Mouse (Mus musculus) forebrain, embryonic 13.5 days (tissue): ENCODE measurements around the gene Wrnip1. TPM values are rescaled to one million over a fixed set of nuclear protein-coding genes. Genes with fewer than 3 reads are reported as not detected.

ENCODE experiments used
- ATAC-seq: fragments of 200-750 bp; cut with Nextera tagmentation; 2 replicates; pipeline ENCODE4 v1.8.0; 2017
- H3K27ac ChIP-seq: fragments of 300-500 bp; sonication (generic); 2 replicates; pipeline ENCODE4 v1.5.1; 2015; ENCODE audit warnings: inconsistent platforms, mild to moderate bottlenecking, moderate library complexity
- H3K27me3 ChIP-seq: fragments of 300-500 bp; sonication (generic); 2 replicates; pipeline ENCODE4 v1.6.1; 2015; ENCODE audit warnings: mild to moderate bottlenecking, inconsistent platforms
- H3K36me3 ChIP-seq: fragments of 300-500 bp; sonication (generic); 2 replicates; pipeline ENCODE4 v1.6.1; 2015; ENCODE audit warnings: mild to moderate bottlenecking, inconsistent platforms; ENCODE audit not compliant: poor library complexity, severe bottlenecking
- H3K4me1 ChIP-seq: fragments of 300-500 bp; sonication (generic); 2 replicates; pipeline ENCODE4 v1.6.1; 2015; ENCODE audit warnings: inconsistent platforms
- H3K4me2 ChIP-seq: fragments of 300-500 bp; sonication (generic); 2 replicates; pipeline ENCODE4 v1.6.1; 2015; ENCODE audit warnings: inconsistent platforms, mild to moderate bottlenecking, moderate library complexity
- H3K4me3 ChIP-seq: fragments of 300-500 bp; sonication (generic); 2 replicates; pipeline ENCODE4 v1.5.1; 2015; ENCODE audit warnings: mild to moderate bottlenecking, inconsistent platforms
- H3K9ac ChIP-seq: fragments of 300-500 bp; sonication (generic); 2 replicates; pipeline ENCODE4 v1.6.1; 2015; ENCODE audit warnings: mild to moderate bottlenecking, inconsistent platforms
- H3K9me3 ChIP-seq: fragments of 300-500 bp; sonication (generic); replicated peaks from 2 replicates; pipeline ENCODE4 v1.6.1; 2016; ENCODE audit warnings: inconsistent platforms
- WGBS: fragments of 180-500 bp; shearing (Covaris S2); methylation state at CpG from one replicate; pipeline ENCODE4 v1.1.7; 2015; 5-methylcytosine and 5-hydroxymethylcytosine counted together
- polyA plus RNA-seq: library from polyadenylated mRNA; unstranded; fragments of >200 nt; fragmentation: Nextera tagmentation; extraction: Ambion mirVana; gene quantifications from 2 replicates; pipeline ENCODE4 v1.2.1, GENCODE M21; 2015

The Wrnip1 gene
- polyA plus RNA-seq, 1 experiment from 2014 or later: 22.1 TPM

DNA sequence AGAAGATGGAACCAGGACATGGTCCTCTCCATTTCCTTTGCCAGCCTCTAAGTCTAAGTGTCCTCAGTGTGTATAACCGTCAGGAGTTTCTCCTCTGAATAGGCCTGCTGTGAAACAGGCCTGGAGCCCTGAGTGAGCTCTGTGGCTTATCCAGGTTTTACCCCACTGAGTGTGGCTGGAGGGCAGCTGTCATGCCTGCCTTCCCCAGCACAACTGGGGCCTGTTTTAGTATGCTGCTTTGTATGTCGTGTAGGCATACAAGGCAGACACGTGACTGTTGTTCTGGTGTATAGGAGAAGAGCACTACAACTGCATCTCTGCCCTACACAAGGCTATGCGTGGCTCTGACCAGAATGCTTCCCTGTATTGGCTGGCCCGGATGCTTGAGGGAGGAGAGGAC is 18.1 kb downstream of the Wrnip1 start:
- Histone ChIP-seq H3K4me2 (no peak overlapping the region), H3K9me3 (no peaks in the 10 kb centered on the region), H3K4me1 (no peaks in the 10 kb centered on the region), H3K9ac (no peak overlapping the region), H3K27ac (no peak overlapping the region), H3K4me3 (no peak overlapping the region), H3K36me3 (peaks cover 65% of the 10 kb centered on the region), H3K27me3 (no peaks in the 10 kb centered on the region)
- WGBS: 87% methylated on average over 5 of the region's 5 CpGs
- ATAC-seq: no peak

DNA sequence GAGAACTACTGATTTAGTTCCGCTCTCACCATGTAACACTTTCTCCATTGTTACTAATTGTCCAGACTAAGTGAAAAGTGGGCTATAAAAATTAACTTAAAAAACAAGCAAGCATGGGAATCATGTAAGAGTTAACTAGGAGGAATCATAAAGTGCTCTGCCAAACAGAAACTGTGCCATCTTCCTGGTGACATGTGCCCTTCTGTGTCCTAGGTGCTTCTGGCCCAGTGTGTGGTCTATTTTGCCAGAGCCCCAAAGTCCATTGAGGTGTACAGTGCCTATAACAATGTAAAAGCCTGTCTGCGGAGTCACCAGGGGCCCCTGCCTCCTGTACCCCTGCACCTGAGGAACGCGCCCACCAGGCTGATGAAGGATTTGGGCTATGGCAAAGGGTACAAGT is 19.8 kb downstream of the Wrnip1 start:
- ATAC-seq: no peak
- Histone ChIP-seq H3K4me3 (no peak overlapping the region), H3K4me1 (no peaks in the 10 kb centered on the region), H3K27ac (no peak overlapping the region), H3K9ac (no peak overlapping the region), H3K9me3 (no peaks in the 10 kb centered on the region), H3K27me3 (no peaks in the 10 kb centered on the region), H3K36me3 (peaks cover 59% of the 10 kb centered on the region), H3K4me2 (no peak overlapping the region)
- WGBS: 96% methylated on average over 4 of the region's 4 CpGs

DNA sequence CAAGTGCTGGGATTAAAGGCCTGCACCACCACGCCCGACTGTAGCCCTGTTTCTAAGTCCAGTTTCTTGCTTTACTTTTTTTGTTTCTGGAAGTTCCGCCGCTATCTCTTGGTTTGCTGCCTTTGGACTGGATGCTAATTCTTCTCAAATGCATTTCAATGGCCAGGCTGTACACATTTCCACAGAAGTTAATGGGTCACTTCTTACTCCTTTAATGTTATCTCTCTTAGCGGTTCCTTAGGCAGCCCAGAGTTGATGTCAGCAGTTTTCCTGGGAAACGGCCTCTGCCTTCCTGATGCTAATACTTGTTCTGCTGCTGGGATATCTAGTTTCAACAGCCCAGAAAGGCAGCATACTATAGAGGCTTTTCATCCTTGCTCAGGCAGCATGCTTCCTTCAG is 21.3 kb downstream of the Wrnip1 start:
- no peaks in the 10 kb centered on the region for H3K4me1 ChIP-seq
- ATAC-seq: no peak
- no peak overlapping the region for H3K27ac ChIP-seq
- no peak overlapping the region for H3K4me3 ChIP-seq
- no peak overlapping the region for H3K9ac ChIP-seq
- H3K36me3 ChIP-seq: peaks cover 48% of the 10 kb centered on the region
- no peak overlapping the region for H3K4me2 ChIP-seq
- H3K27me3 ChIP-seq: no peaks in the 10 kb centered on the region
- no peaks in the 10 kb centered on the region for H3K9me3 ChIP-seq
- 88% methylated on average over 6 of the region's 6 CpGs for WGBS

DNA sequence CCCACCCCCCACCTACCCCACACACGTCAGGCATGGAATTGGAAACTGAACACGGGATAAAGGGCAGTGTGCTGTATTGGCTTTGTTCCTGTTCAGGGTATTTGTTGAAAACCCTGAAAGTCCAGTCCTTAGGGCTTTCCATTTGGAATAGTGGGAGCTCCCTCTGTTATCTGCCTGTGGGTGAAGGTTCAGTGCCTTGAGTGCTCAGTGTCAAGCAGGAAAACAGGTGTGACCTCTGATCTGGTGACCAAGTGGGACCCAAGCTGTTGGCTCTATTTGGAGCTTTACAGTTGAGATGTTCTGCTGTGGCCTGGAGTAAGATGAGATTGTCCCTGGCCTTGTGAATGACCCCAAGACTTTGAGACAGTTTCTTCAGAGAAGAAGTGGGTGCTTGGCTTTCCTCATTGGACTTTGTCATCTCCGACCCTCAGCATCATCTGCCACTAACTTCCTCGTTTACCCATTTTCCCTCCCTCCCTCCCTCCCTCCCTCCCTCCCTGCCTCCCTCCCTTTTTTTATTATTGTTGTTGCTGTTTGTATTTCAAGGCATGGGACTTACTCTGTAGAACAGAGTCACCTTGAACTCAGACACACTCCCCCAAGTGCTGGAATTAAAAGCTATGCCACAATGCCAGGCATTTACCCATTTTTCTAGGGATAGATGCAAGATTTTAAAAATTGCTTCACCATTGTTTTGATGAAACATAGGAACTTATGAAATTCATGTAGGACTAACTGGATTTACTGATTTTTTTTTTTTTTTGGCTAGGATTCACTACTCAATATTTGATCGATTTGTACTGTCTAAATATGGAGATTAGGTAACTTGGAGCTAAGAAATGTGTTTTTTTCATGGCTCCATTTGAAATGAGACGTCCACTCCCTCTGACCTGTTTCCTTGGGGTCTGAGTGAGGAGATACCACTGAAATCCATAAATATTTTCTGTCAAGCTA is 22.8 kb downstream of the Wrnip1 start:
- Histone ChIP-seq H3K9me3 (no peaks in the 10 kb centered on the region), H3K27me3 (no peaks in the 10 kb centered on the region), H3K36me3 (peaks cover 33% of the 10 kb centered on the region), H3K27ac (no peak overlapping the region), H3K9ac (no peak overlapping the region), H3K4me2 (no peak overlapping the region), H3K4me3 (no peak overlapping the region), H3K4me1 (no peaks in the 10 kb centered on the region)
- 74% methylated on average over 6 of the region's 6 CpGs for WGBS
- no peak for ATAC-seq

DNA sequence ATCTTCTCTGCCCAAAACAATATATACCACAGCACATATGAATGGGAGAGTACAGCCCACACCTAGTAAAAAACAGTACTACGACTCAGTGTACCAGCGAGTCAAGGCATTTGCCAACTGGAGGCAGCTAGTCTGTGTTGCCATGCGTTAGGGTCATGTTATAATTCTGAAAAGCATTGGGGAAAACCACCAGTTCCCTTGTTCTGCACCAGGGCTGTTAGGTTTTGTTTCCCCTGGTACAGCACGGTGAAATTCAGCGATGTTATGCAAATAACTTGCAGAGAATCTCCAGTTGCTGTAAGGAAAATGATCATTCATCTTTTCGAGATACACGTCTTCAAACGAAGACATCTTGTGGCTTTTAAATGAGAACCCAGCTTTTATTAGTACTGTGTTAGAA is 23.7 kb downstream of the Wrnip1 start:
- no peaks in the 10 kb centered on the region for H3K9me3 ChIP-seq
- 91% methylated on average over 8 of the region's 8 CpGs for WGBS
- peaks cover 24% of the 10 kb centered on the region for H3K36me3 ChIP-seq
- no peak overlapping the region for H3K9ac ChIP-seq
- no peaks in the 10 kb centered on the region for H3K27me3 ChIP-seq
- no peak overlapping the region for H3K4me3 ChIP-seq
- no peaks in the 10 kb centered on the region for H3K4me1 ChIP-seq
- H3K4me2 ChIP-seq: no peak overlapping the region
- no peak for ATAC-seq
- no peak overlapping the region for H3K27ac ChIP-seq

DNA sequence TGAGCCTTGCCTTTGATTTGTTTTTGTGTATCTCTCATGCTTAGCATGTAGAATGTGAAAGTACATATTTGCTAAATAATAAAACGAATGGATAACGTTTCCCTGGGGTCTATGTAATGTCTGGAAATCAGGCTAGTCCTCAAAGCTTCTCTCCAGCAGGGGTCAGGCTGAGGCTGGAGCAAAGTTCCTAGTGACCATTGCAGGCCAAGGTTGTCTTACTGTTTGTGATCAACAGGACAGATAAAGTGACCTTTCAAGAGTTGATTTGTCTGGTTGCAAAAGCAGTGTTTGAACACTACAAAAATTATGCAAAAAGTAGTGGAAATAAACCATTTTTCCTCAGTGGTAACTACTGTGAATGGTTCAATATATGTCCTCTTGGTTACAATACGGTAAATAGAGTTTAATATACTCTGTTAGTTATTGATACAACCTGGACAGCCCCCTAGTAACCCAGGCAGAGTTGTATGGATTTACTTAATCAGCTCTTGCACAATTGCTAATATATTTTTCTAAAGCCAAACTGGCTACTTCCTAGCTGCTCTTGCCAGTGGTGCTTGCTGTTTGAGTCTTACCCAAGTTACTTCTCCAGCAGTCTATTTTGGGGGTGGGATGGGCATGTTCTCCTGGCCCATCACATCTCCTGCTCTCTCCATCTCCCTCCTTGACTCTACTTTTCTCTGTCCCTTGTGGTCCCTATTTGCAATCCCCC is 25.4 kb downstream of the Wrnip1 start:
- 83% methylated on average over 3 of the region's 3 CpGs for WGBS
- ATAC-seq: no peak
- no peaks in the 10 kb centered on the region for H3K4me1 ChIP-seq
- H3K4me2 ChIP-seq: no peak overlapping the region
- peaks cover 8% of the 10 kb centered on the region; the same call in 1 of the 2 replicates for H3K36me3 ChIP-seq
- no peak overlapping the region for H3K27ac ChIP-seq
- H3K9ac ChIP-seq: no peak overlapping the region
- no peaks in the 10 kb centered on the region for H3K9me3 ChIP-seq
- no peaks in the 10 kb centered on the region for H3K27me3 ChIP-seq
- H3K4me3 ChIP-seq: no peak overlapping the region

DNA sequence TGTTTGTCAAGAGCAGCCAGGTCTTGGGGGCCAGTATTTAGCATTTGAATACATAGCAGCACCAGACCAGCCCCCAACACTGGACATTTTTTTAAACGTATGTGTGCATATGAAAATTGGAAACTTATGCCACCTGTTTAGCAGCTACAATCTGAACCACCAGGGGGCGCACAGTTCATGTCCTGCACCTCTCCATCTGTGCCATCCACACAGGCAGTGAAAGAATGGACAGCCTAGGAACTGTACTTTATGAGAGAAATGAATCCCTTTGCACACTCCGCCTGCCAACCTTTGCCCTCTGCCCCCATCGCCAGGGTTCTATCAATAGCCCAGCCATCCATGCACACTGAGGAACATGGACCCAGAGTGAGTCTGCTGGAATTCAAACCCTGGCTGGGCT is 26.1 kb downstream of the Wrnip1 start:
- 0 out of 2 replicates have a peak, but pooled peaks have one; percentile 57 for ATAC-seq
- H3K27me3 ChIP-seq: no peaks in the 10 kb centered on the region
- H3K9me3 ChIP-seq: no peaks in the 10 kb centered on the region
- no peak overlapping the region for H3K4me3 ChIP-seq
- no peaks in the 10 kb centered on the region for H3K4me1 ChIP-seq
- no peak overlapping the region for H3K27ac ChIP-seq
- H3K36me3 ChIP-seq: peaks cover 3% of the 10 kb centered on the region; the same call in 1 of the 2 replicates
- H3K4me2 ChIP-seq: no peak overlapping the region
- no peak overlapping the region for H3K9ac ChIP-seq
- 52% methylated on average over 4 of the region's 4 CpGs for WGBS

DNA sequence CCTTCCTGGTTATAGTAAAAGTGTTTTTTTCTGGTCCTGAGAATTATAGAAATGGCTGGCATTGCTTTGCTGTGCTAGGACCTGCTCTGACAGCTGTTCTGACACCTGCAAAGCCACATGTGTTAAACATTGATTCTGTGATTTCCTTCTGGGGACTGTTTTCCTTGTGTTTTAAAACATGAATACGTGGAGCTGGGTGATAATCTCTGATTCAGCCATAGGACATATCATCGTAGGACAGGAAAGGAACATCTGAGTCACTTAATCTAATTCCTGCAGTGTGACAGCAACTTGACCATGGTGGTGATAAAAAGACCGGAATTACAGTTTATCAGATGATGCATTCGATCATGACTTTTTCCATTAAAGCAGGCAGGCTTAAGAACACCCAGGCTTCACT is 27.0 kb downstream of the Wrnip1 start:
- H3K9me3 ChIP-seq: no peaks in the 10 kb centered on the region
- no peak overlapping the region for H3K4me2 ChIP-seq
- ATAC-seq: no peak
- H3K27ac ChIP-seq: no peak overlapping the region
- H3K4me1 ChIP-seq: no peaks in the 10 kb centered on the region
- H3K36me3 ChIP-seq: no peaks in the 10 kb centered on the region
- no peak overlapping the region for H3K9ac ChIP-seq
- H3K27me3 ChIP-seq: no peaks in the 10 kb centered on the region
- H3K4me3 ChIP-seq: no peak overlapping the region
- WGBS: 94% methylated on average over 4 of the region's 4 CpGs

DNA sequence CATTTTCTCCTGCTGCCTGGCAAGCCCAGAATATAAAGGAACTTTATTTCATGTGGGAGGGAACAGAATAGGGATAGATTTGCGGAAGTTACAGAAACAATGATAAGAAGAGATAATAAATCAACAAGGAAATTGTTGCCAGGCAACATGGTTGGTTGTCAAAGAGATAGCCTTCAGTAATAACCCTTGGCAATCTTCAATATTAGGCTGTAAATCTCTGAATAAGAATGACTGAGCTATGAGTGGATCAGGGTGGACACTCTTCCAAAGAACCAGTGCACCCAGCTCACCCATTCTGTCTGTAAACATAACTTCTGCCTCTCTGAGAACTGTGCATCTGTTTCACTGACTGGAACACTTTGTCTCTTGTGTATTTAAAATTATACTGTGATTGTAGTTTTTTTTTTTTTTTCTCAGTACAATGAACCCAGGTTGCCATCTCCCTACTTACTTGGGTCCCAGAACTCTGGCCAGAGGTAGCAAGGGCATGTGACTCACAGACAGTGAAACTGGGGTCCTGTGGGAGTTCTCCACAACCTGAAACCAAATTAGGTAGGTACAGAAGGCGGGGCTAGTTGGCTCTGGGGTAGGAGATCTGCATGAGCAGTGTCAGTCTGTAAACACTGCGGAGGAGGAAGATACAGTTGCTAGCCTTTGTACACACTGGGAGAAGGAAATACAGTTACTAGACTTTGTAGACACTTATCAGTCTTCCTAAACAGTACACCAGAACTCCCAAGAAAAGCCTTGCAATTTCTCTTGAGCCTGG is 29.9 kb downstream of the Wrnip1 start:
- H3K9me3 ChIP-seq: no peaks in the 10 kb centered on the region
- no peaks in the 10 kb centered on the region for H3K27me3 ChIP-seq
- H3K9ac ChIP-seq: no peak overlapping the region
- WGBS: 88% methylated on average over 3 of the region's 3 CpGs
- H3K27ac ChIP-seq: no peak overlapping the region
- no peak overlapping the region for H3K4me2 ChIP-seq
- H3K36me3 ChIP-seq: no peaks in the 10 kb centered on the region
- no peaks in the 10 kb centered on the region for H3K4me1 ChIP-seq
- no peak overlapping the region for H3K4me3 ChIP-seq
- ATAC-seq: no peak

DNA sequence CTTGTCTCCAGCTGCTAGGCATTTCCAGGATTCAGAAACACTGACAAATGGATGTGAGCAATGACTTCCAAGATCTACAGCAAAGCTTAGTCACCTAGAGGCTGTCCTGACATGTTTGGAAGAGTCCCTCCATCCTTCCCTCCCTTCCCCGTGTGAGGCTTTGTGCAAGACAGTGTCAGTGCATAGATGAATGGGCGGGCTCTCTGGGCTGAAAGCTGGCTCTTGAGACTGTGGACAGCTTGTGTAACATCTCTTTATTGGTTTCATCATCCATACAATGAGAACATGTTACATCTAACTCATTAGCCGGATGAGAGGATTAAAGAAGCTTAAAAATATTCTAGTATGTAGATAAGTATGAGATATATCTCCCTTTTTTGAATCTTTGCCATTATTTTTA is 30.9 kb downstream of the Wrnip1 start:
- Histone ChIP-seq H3K4me1 (no peaks in the 10 kb centered on the region), H3K27ac (no peak overlapping the region), H3K9ac (no peak overlapping the region), H3K4me3 (no peak overlapping the region), H3K9me3 (no peaks in the 10 kb centered on the region), H3K27me3 (no peaks in the 10 kb centered on the region), H3K36me3 (no peaks in the 10 kb centered on the region), H3K4me2 (no peak overlapping the region)
- WGBS: 67% methylated on average over 3 of the region's 3 CpGs
- no peak for ATAC-seq

DNA sequence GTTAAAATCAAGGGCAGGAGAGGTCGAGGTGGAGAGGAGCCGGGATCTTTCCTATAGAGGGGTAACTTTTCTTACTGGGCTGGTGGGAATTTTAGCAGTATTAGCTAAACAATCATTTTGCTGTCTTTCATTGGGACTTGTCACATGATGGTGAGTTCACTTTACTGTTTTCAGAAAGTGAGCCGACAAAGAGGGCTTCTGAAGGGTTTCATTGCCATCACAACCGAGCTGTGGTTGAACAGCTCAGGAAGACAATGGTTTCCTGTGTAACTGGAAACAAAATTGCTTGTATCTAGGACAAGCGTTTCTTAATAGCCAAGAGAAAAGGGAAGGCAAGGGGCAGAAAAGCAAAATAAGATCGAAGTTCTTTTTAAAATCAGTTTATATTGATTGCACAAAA is 31.4 kb downstream of the Wrnip1 start:
- H3K4me2 ChIP-seq: no peak overlapping the region
- no peaks in the 10 kb centered on the region for H3K4me1 ChIP-seq
- no peaks in the 10 kb centered on the region for H3K27me3 ChIP-seq
- WGBS: 71% methylated on average over 6 of the region's 6 CpGs
- H3K4me3 ChIP-seq: no peak overlapping the region
- H3K9me3 ChIP-seq: no peaks in the 10 kb centered on the region
- H3K27ac ChIP-seq: no peak overlapping the region
- H3K9ac ChIP-seq: no peak overlapping the region
- ATAC-seq: no peak
- H3K36me3 ChIP-seq: no peaks in the 10 kb centered on the region

DNA sequence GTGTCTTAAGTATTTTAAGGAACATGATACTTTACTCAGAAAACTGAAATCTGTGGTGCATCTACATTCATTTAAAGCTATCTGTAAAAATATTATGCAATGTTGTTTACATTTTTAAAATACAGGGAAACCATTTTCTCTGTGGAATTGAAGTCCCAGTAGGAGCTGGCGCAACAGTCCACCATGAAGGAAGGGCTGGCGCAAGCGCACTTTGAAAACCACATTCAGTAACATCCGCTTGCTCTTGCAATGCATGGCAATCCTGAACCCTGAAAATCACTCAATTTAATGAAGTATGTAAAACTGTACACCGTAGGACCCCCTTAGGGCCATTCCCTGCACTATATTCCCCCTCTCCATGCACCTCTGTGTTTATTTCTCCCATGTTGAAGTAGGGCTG is 32.7 kb downstream of the Wrnip1 start:
- Histone ChIP-seq H3K27me3 (no peaks in the 10 kb centered on the region), H3K4me3 (no peak overlapping the region), H3K4me2 (no peak overlapping the region), H3K27ac (no peak overlapping the region), H3K36me3 (no peaks in the 10 kb centered on the region), H3K9ac (no peak overlapping the region), H3K9me3 (no peaks in the 10 kb centered on the region), H3K4me1 (no peaks in the 10 kb centered on the region)
- 95% methylated on average over 5 of the region's 5 CpGs for WGBS
- no peak for ATAC-seq
